Mouse (Mus musculus) hindbrain, embryonic 12.5 days (tissue): ENCODE measurements at regions not wholly inside any gene's neighbourhood (a gene's known extent, or its start where the extent isn't known, plus 50 kb on each side); places are given as distances from the start of the nearest gene placed in this dataset.

ENCODE experiments used
- ATAC-seq: fragments of 200-750 bp; cut with Nextera tagmentation; 2 replicates; pipeline ENCODE4 v1.8.0; 2017; ENCODE audit warnings: moderate TSS enrichment; ENCODE audit not compliant: low FRiP score
- H3K27ac ChIP-seq: fragments of 300-500 bp; sonication (generic); 2 replicates; pipeline ENCODE4 v1.5.1; 2016; ENCODE audit warnings: mild to moderate bottlenecking
- H3K27me3 ChIP-seq: fragments of 300-500 bp; sonication (generic); 2 replicates; pipeline ENCODE4 v1.6.1; 2016; ENCODE audit warnings: mild to moderate bottlenecking
- H3K36me3 ChIP-seq: fragments of 300-500 bp; sonication (generic); 2 replicates; pipeline ENCODE4 v1.6.1; 2016; ENCODE audit warnings: mild to moderate bottlenecking
- H3K4me1 ChIP-seq: fragments of 300-500 bp; sonication (generic); 2 replicates; pipeline ENCODE4 v1.6.1; 2016
- H3K4me2 ChIP-seq: fragments of 300-500 bp; sonication (generic); replicated peaks from 2 replicates; pipeline ENCODE4 v1.6.1; 2016; ENCODE audit warnings: mild to moderate bottlenecking
- H3K4me3 ChIP-seq: fragments of 300-500 bp; sonication (generic); 2 replicates; pipeline ENCODE4 v1.5.1; 2016; ENCODE audit warnings: mild to moderate bottlenecking
- H3K9ac ChIP-seq: fragments of 300-500 bp; sonication (generic); 2 replicates; pipeline ENCODE4 v1.6.1; 2016; ENCODE audit warnings: mild to moderate bottlenecking, moderate library complexity
- H3K9me3 ChIP-seq: fragments of 300-500 bp; sonication (generic); replicated peaks from 2 replicates; pipeline ENCODE4 v1.6.1; 2016; ENCODE audit warnings: mild to moderate bottlenecking
- WGBS: fragments of 180-500 bp; shearing (Covaris S2); methylation state at CpG from one replicate; pipeline ENCODE4 v1.1.7; 2016; 5-methylcytosine and 5-hydroxymethylcytosine counted together

GRCm38 (mm10) chr6:98801061-98801460, 458.5 kb upstream of the Gm765 start:
- no peak for ATAC-seq
- Histone ChIP-seq H3K9me3 (no peaks in the 10 kb centered on the region), H3K27me3 (no peaks in the 10 kb centered on the region), H3K36me3 (no peaks in the 10 kb centered on the region), H3K4me1 (no peaks in the 10 kb centered on the region), H3K4me3 (no peak overlapping the region), H3K27ac (no peak overlapping the region), H3K4me2 (no peak overlapping the region), H3K9ac (no peak overlapping the region)
- WGBS, result 80% methylated on average over 4 of the region's 4 CpGs

- Histone ChIP-seq H3K4me2 (no peak overlapping the region), H3K27ac (no peak overlapping the region), H3K9me3 (no peaks in the 10 kb centered on the region), H3K4me3 (no peak overlapping the region), H3K4me1 (no peaks in the 10 kb centered on the region), H3K27me3 (no peaks in the 10 kb centered on the region), H3K9ac (no peak overlapping the region), H3K36me3 (no peaks in the 10 kb centered on the region)
- no peak for ATAC-seq
- WGBS, result 69% methylated on average over 8 of the region's 8 CpGs
Observed at GRCm38 (mm10) chr6:98800040-98800439, 457.5 kb upstream of the Gm765 start.

- no peak overlapping the region for H3K4me2 ChIP-seq
- no peaks in the 10 kb centered on the region for H3K9me3 ChIP-seq
- 85% methylated on average over 3 of the region's 3 CpGs for WGBS
- H3K4me1 ChIP-seq, result no peaks in the 10 kb centered on the region
- H3K27me3 ChIP-seq, result no peaks in the 10 kb centered on the region
- H3K9ac ChIP-seq, result no peak overlapping the region
- H3K4me3 ChIP-seq, result no peak overlapping the region
- no peaks in the 10 kb centered on the region for H3K36me3 ChIP-seq
- no peak overlapping the region for H3K27ac ChIP-seq
- ATAC-seq, result no peak
Observed at GRCm38 (mm10) chr6:98797778-98798177, 455.2 kb upstream of the Gm765 start.

GRCm38 (mm10) chr6:98797373-98797772, 454.8 kb upstream of the Gm765 start:
- H3K27ac ChIP-seq, result no peak overlapping the region
- H3K27me3 ChIP-seq, result no peaks in the 10 kb centered on the region
- WGBS, result 83% methylated on average over 6 of the region's 6 CpGs
- no peaks in the 10 kb centered on the region for H3K9me3 ChIP-seq
- no peak overlapping the region for H3K9ac ChIP-seq
- ATAC-seq, result no peak
- no peak overlapping the region for H3K4me3 ChIP-seq
- no peaks in the 10 kb centered on the region for H3K36me3 ChIP-seq
- H3K4me1 ChIP-seq, result no peaks in the 10 kb centered on the region
- no peak overlapping the region for H3K4me2 ChIP-seq

- 66% methylated on average over 4 of the region's 4 CpGs for WGBS
- H3K4me2 ChIP-seq, result no peak overlapping the region
- H3K27ac ChIP-seq, result no peak overlapping the region
- no peak for ATAC-seq
- no peaks in the 10 kb centered on the region for H3K4me1 ChIP-seq
- H3K9ac ChIP-seq, result no peak overlapping the region
- no peaks in the 10 kb centered on the region for H3K9me3 ChIP-seq
- no peaks in the 10 kb centered on the region for H3K27me3 ChIP-seq
- no peak overlapping the region for H3K4me3 ChIP-seq
- H3K36me3 ChIP-seq, result no peaks in the 10 kb centered on the region
Observed at GRCm38 (mm10) chr6:98796666-98797065, 454.1 kb upstream of the Gm765 start.

GRCm38 (mm10) chr6:98787422-98787821, 444.9 kb upstream of the Gm765 start:
- Histone ChIP-seq H3K27ac (no peak overlapping the region), H3K9me3 (no peaks in the 10 kb centered on the region), H3K4me1 (no peaks in the 10 kb centered on the region), H3K36me3 (no peaks in the 10 kb centered on the region), H3K4me3 (no peak overlapping the region), H3K27me3 (no peaks in the 10 kb centered on the region; the same call in 1 of the 2 replicates), H3K4me2 (no peak overlapping the region), H3K9ac (no peak overlapping the region)
- WGBS, result 74% methylated on average over 5 of the region's 5 CpGs
- ATAC-seq, result no peak

GRCm38 (mm10) chr6:98782074-98782473, 439.5 kb upstream of the Gm765 start:
- H3K9ac ChIP-seq, result no peak overlapping the region
- no peak overlapping the region for H3K4me2 ChIP-seq
- H3K9me3 ChIP-seq, result no peaks in the 10 kb centered on the region
- 87% methylated on average over 9 of the region's 9 CpGs for WGBS
- no peak overlapping the region for H3K4me3 ChIP-seq
- H3K27ac ChIP-seq, result no peak overlapping the region
- H3K4me1 ChIP-seq, result no peaks in the 10 kb centered on the region
- no peaks in the 10 kb centered on the region for H3K36me3 ChIP-seq
- no peaks in the 10 kb centered on the region for H3K27me3 ChIP-seq
- no peak for ATAC-seq

GRCm38 (mm10) chr6:98775780-98776179, 433.2 kb upstream of the Gm765 start:
- Histone ChIP-seq H3K9ac (no peak overlapping the region), H3K4me3 (no peak overlapping the region), H3K27ac (no peak overlapping the region), H3K9me3 (no peaks in the 10 kb centered on the region), H3K36me3 (no peaks in the 10 kb centered on the region), H3K4me2 (no peak overlapping the region), H3K27me3 (peaks cover 2% of the 10 kb centered on the region; the same call in 1 of the 2 replicates), H3K4me1 (no peaks in the 10 kb centered on the region)
- 92% methylated on average over 1 of the region's 1 CpGs for WGBS
- no peak for ATAC-seq

GRCm38 (mm10) chr6:98769999-98770398, 427.4 kb upstream of the Gm765 start:
- no peak for ATAC-seq
- Histone ChIP-seq H3K9me3 (no peaks in the 10 kb centered on the region), H3K9ac (no peak overlapping the region), H3K4me1 (peaks cover 8% of the 10 kb centered on the region), H3K4me3 (no peak overlapping the region), H3K36me3 (no peaks in the 10 kb centered on the region), H3K4me2 (no peak overlapping the region), H3K27ac (no peak overlapping the region), H3K27me3 (peaks cover 2% of the 10 kb centered on the region; the same call in 1 of the 2 replicates)
- WGBS, result 82% methylated on average over 2 of the region's 2 CpGs

- no peaks in the 10 kb centered on the region for H3K36me3 ChIP-seq
- no peak overlapping the region for H3K4me2 ChIP-seq
- peaks cover 8% of the 10 kb centered on the region for H3K4me1 ChIP-seq
- WGBS, result 81% methylated on average over 6 of the region's 6 CpGs
- no peak overlapping the region for H3K27ac ChIP-seq
- H3K4me3 ChIP-seq, result no peak overlapping the region
- H3K27me3 ChIP-seq, result peaks cover 2% of the 10 kb centered on the region; the same call in 1 of the 2 replicates
- no peak overlapping the region for H3K9ac ChIP-seq
- H3K9me3 ChIP-seq, result no peaks in the 10 kb centered on the region
- no peak for ATAC-seq
Observed at GRCm38 (mm10) chr6:98769322-98769721, 426.8 kb upstream of the Gm765 start.

- no peak overlapping the region for H3K4me3 ChIP-seq
- H3K36me3 ChIP-seq, result no peaks in the 10 kb centered on the region
- H3K27me3 ChIP-seq, result peaks cover 2% of the 10 kb centered on the region; the same call in 1 of the 2 replicates
- peak; percentile 80 for ATAC-seq
- peaks cover 8% of the 10 kb centered on the region for H3K4me1 ChIP-seq
- H3K9ac ChIP-seq, result no peak overlapping the region
- no peaks in the 10 kb centered on the region for H3K9me3 ChIP-seq
- H3K27ac ChIP-seq, result no peak overlapping the region
- H3K4me2 ChIP-seq, result no peak overlapping the region
- 53% methylated on average over 7 of the region's 7 CpGs for WGBS
Observed at GRCm38 (mm10) chr6:98767858-98768336, 425.3 kb upstream of the Gm765 start.

- no peaks in the 10 kb centered on the region for H3K4me1 ChIP-seq
- no peak overlapping the region for H3K4me3 ChIP-seq
- no peak overlapping the region for H3K27ac ChIP-seq
- H3K4me2 ChIP-seq, result no peak overlapping the region
- H3K27me3 ChIP-seq, result no peaks in the 10 kb centered on the region
- 81% methylated on average over 2 of the region's 2 CpGs for WGBS
- H3K36me3 ChIP-seq, result no peaks in the 10 kb centered on the region
- no peak overlapping the region for H3K9ac ChIP-seq
- no peaks in the 10 kb centered on the region for H3K9me3 ChIP-seq
- ATAC-seq, result no peak
Observed at GRCm38 (mm10) chr6:98754487-98754886, 411.9 kb upstream of the Gm765 start.

- no peak overlapping the region for H3K4me3 ChIP-seq
- no peak overlapping the region for H3K9ac ChIP-seq
- WGBS, result 82% methylated on average over 4 of the region's 4 CpGs
- no peak for ATAC-seq
- H3K36me3 ChIP-seq, result no peaks in the 10 kb centered on the region
- no peaks in the 10 kb centered on the region for H3K27me3 ChIP-seq
- H3K4me2 ChIP-seq, result no peak overlapping the region
- H3K9me3 ChIP-seq, result no peaks in the 10 kb centered on the region
- no peaks in the 10 kb centered on the region for H3K4me1 ChIP-seq
- no peak overlapping the region for H3K27ac ChIP-seq
Observed at GRCm38 (mm10) chr6:98748618-98749017, 406.1 kb upstream of the Gm765 start.
